Mouse (Mus musculus) heart, postnatal 0 days (tissue): ENCODE results near the gene Rps3. TPM values are rescaled to one million over a fixed set of nuclear protein-coding genes. Genes with fewer than 3 reads are reported as not detected.

Experiments used
- ATAC-seq: fragments of 200-750 bp; cut with Nextera tagmentation; 2 replicates; pipeline ENCODE4 v1.8.0; 2017; ENCODE audit warnings: low read depth, moderate number of reproducible peaks, moderate library complexity; ENCODE audit not compliant: insufficient read depth
- DNase-seq: peaks from one replicate; pipeline ENCODE4 v3.0.0-alpha.2; 2016; ENCODE audit warnings: low spot score
- H3K27ac ChIP-seq: fragments of 300-500 bp; sonication (generic); 2 replicates; pipeline ENCODE4 v1.5.1; 2014; ENCODE audit warnings: low read depth, mild to moderate bottlenecking
- H3K27me3 ChIP-seq: fragments of 300-500 bp; sonication (generic); 2 replicates; pipeline ENCODE4 v1.6.1; 2014; ENCODE audit warnings: low read length, mixed read lengths; ENCODE audit not compliant: control insufficient read depth, insufficient read depth
- H3K36me3 ChIP-seq: fragments of 300-500 bp; sonication (generic); replicated peaks from 2 replicates; pipeline ENCODE4 v1.6.1; 2014; ENCODE audit warnings: low read length, mixed read lengths; ENCODE audit not compliant: control insufficient read depth, insufficient read depth
- H3K4me1 ChIP-seq: fragments of 300-500 bp; sonication (generic); 2 replicates; pipeline ENCODE4 v1.6.1; 2014; ENCODE audit warnings: antibody characterized with exemption; ENCODE audit not compliant: control insufficient read depth, insufficient read depth
- H3K4me2 ChIP-seq: fragments of 300-500 bp; sonication (generic); 2 replicates; pipeline ENCODE4 v1.6.1; 2014; ENCODE audit warnings: low read depth, mild to moderate bottlenecking, low read length, moderate library complexity
- H3K4me3 ChIP-seq: fragments of 300-500 bp; sonication (generic); 2 replicates; pipeline ENCODE4 v1.5.1; 2014; ENCODE audit warnings: low read depth, low read length
- H3K9ac ChIP-seq: fragments of 300-500 bp; sonication (generic); replicated peaks from 2 replicates; pipeline ENCODE4 v1.6.1; 2014; ENCODE audit warnings: low read depth, low read length, mixed read lengths
- H3K9me3 ChIP-seq: fragments of 300-500 bp; sonication (generic); replicated peaks from 2 replicates; pipeline ENCODE4 v1.6.1; 2016; ENCODE audit warnings: low read length; ENCODE audit not compliant: control insufficient read depth
- CTCF ChIP-seq: IDR thresholded peaks from 2 replicates; pipeline ENCODE4 v1.5.1; 2016; ENCODE audit warnings: antibody characterized with exemption, control low read depth, low read depth
- EP300 ChIP-seq: IDR thresholded peaks from 2 replicates; pipeline ENCODE4 v1.6.1; 2016; ENCODE audit warnings: antibody characterized with exemption, low read depth
- WGBS: fragments of 180-500 bp; shearing (Covaris S2); extraction: QIAGEN DNeasy Blood & Tissue Kit; methylation state at CpG from one replicate; pipeline ENCODE4 v1.1.7; 2014; 5-methylcytosine and 5-hydroxymethylcytosine counted together
- polyA plus RNA-seq: library from polyadenylated mRNA; unstranded; fragments of >200 nt; fragmentation: Nextera tagmentation; extraction: Ambion mirVana; gene quantifications from 2 replicates; pipeline ENCODE4 v1.2.1, GENCODE M21; 2015
- total RNA-seq: library from RNA; depleted of rRNA; stranded (reverse); fragments of >200 nt; gene quantifications from 2 replicates; pipeline ENCODE4 v1.2.3, GENCODE M21; 2014; ENCODE audit warnings: low replicate concordance

The Rps3 gene
- total and polyA plus RNA-seq, 2 experiments from 2014 or later, result 439 to 804 TPM

DNA sequence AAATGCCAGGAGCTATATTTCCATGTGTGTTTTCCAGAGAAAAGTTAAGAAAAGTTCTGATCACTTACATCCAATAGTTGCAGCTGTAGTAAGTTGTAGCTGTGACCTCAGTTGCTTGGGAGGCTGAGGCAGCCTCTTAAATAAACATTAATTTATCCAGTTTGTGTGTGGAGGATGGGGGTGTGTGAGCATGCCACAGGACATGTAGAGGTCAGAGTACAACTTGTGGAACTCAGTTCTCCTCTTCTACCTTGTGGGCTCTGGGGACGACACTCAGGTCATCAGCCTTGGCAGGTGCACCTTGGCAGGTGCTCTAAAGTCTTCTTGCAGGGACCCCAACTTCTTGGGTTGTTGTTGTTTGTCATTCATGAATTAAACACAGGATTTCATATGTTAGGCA lies 40.3 kb upstream of the Rps3 start:
- Histone ChIP-seq H3K4me3 (no peak overlapping the region), H3K27ac (no peak overlapping the region), H3K4me2 (no peak overlapping the region), H3K36me3 (no peaks in the 10 kb centered on the region), H3K27me3 (no peaks in the 10 kb centered on the region), H3K9me3 (0 out of 2 replicates have a peak, but pooled peaks cover 4% of the 10 kb centered on the region), H3K9ac (no peak overlapping the region), H3K4me1 (no peaks in the 10 kb centered on the region)
- ATAC-seq (no peak), DNase-seq (no peak)
- 86% methylated on average over 1 of the region's 1 CpGs for WGBS
- TF ChIP-seq EP300 (no peak), CTCF (no peak)

DNA sequence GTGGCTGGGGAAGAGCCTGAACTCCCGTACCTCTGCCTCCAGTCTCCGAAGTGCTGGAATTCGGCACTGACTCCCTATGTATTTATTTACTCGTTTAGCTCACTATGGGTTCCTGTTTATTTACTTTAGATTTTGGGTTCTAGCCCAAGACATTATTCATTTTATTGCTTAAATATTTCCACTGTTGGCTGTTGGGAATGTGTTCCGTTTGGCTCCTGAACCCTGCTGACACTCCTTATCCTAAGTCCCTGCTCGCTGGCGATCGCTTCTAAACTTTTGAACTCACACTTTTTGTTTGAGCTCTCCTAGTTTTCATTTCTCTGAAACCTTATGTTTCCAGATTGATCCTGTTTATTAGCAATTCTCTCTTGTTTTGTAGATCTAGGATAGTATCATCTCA lies 39.6 kb upstream of the Rps3 start:
- ATAC-seq, result no peak
- no peak overlapping the region for H3K4me2 ChIP-seq
- 62% methylated on average over 8 of the region's 8 CpGs for WGBS

DNA sequence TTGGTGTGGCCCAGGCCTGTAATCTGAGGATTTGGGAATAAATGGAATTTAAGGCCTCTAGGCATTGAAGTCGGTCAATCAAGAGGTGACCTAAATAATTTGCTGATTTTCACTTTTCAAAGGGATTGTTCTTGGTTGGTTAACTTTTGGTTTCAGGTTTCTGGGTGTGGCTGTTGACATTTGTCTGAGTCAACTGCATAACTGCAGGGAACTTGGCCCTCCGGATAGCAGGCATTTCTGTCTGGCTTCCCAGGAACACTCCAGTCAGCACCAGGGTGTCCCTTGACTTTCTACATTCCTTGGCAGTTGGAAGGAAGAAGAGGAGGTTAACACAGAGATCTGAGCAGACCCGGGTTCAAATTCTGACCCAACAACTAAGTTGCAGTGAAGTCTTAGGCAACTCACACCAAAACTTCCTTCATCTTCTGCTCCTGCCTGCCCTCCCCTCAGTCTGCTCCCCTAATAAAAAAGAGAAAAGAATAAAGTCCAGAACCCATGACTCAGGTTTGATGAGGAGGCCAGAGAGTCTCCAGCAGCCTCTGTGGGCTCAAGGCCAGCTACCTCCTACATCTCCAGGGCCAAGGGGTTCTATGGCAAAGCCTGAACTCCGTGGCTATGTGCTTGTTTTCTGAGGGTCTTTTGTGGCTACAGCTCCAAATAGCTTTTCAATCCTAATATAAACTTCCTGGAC lies 35.6 kb upstream of the Rps3 start:
- DNase-seq (no peak), ATAC-seq (no peak)
- Histone ChIP-seq H3K9ac (no peak overlapping the region), H3K9me3 (0 out of 2 replicates have a peak, but pooled peaks cover 4% of the 10 kb centered on the region), H3K4me1 (no peaks in the 10 kb centered on the region), H3K36me3 (no peaks in the 10 kb centered on the region), H3K27me3 (no peaks in the 10 kb centered on the region), H3K27ac (no peak overlapping the region), H3K4me3 (no peak overlapping the region), H3K4me2 (no peak overlapping the region)
- TF ChIP-seq CTCF, result no peak
- TF ChIP-seq EP300, result no peak
- WGBS, result 51% methylated on average over 4 of the region's 4 CpGs

More for the DNA sequence above, 39.6 kb upstream of the Rps3 start:
- no peak overlapping the region for H3K27ac ChIP-seq
- TF ChIP-seq CTCF (no peak), EP300 (no peak)
- no peak for DNase-seq
- H3K27me3 ChIP-seq, result no peaks in the 10 kb centered on the region
- H3K4me3 ChIP-seq, result no peak overlapping the region
- H3K4me1 ChIP-seq, result no peaks in the 10 kb centered on the region
- H3K9ac ChIP-seq, result no peak overlapping the region
- 0 out of 2 replicates have a peak, but pooled peaks cover 4% of the 10 kb centered on the region for H3K9me3 ChIP-seq
- no peaks in the 10 kb centered on the region for H3K36me3 ChIP-seq

GRCm38 (mm10) chr7:99516814-99517157 lies 33.2 kb upstream of the Rps3 start:
- Histone ChIP-seq H3K4me2 (no peak overlapping the region), H3K4me3 (no peak overlapping the region), H3K27ac (no peak overlapping the region), H3K9me3 (0 out of 2 replicates have a peak, but pooled peaks cover 4% of the 10 kb centered on the region), H3K36me3 (no peaks in the 10 kb centered on the region), H3K9ac (no peak overlapping the region), H3K4me1 (no peaks in the 10 kb centered on the region), H3K27me3 (no peaks in the 10 kb centered on the region)
- 62% methylated on average over 3 of the region's 3 CpGs for WGBS
- no peak for DNase-seq
- TF ChIP-seq CTCF (no peak), EP300 (no peak)
- ATAC-seq, result no peak

- 48% methylated on average over 9 of the region's 9 CpGs for WGBS
- H3K27ac ChIP-seq, result no peak overlapping the region
Measured at GRCm38 (mm10) chr7:99516092-99516813, 32.7 kb upstream of the Rps3 start.

More at GRCm38 (mm10) chr7:99516092-99516813, 32.7 kb upstream of the Rps3 start:
- H3K4me1 ChIP-seq, result no peaks in the 10 kb centered on the region
- no peak overlapping the region for H3K9ac ChIP-seq
- no peaks in the 10 kb centered on the region for H3K27me3 ChIP-seq
- TF ChIP-seq EP300, result no peak
- TF ChIP-seq CTCF, result no peak
- H3K36me3 ChIP-seq, result no peaks in the 10 kb centered on the region
- ATAC-seq (no peak), DNase-seq (no peak)
- H3K4me2 ChIP-seq, result no peak overlapping the region
- no peak overlapping the region for H3K4me3 ChIP-seq
- H3K9me3 ChIP-seq, result 0 out of 2 replicates have a peak, but pooled peaks cover 4% of the 10 kb centered on the region
